Mouse (Mus musculus) liver, embryonic 16.5 days (tissue): ENCODE measurements around the gene Fndc1. TPM values are rescaled to one million over a fixed set of nuclear protein-coding genes. Genes with fewer than 3 reads are reported as not detected.

Experiments
- ATAC-seq: fragments of 200-750 bp; cut with Nextera tagmentation; 2 replicates; pipeline ENCODE4 v1.8.0; 2017; ENCODE audit warnings: low read depth, mild to moderate bottlenecking, moderate number of reproducible peaks, moderate library complexity
- H3K27ac ChIP-seq: fragments of 300-500 bp; sonication (generic); 2 replicates; pipeline ENCODE4 v1.5.1; 2014; ENCODE audit warnings: mild to moderate bottlenecking, low read length
- H3K27me3 ChIP-seq: fragments of 300-500 bp; sonication (generic); 2 replicates; pipeline ENCODE4 v1.6.1; 2014; ENCODE audit warnings: low read depth, low read length, mixed read lengths; ENCODE audit not compliant: control insufficient read depth, insufficient read depth
- H3K36me3 ChIP-seq: fragments of 300-500 bp; sonication (generic); 2 replicates; pipeline ENCODE4 v1.6.1; 2014; ENCODE audit warnings: mild to moderate bottlenecking; ENCODE audit not compliant: control insufficient read depth, insufficient read depth
- H3K4me1 ChIP-seq: fragments of 300-500 bp; sonication (generic); 2 replicates; pipeline ENCODE4 v1.6.1; 2014; ENCODE audit warnings: low read depth, low read length, mixed read lengths; ENCODE audit not compliant: control insufficient read depth
- H3K4me2 ChIP-seq: fragments of 300-500 bp; sonication (generic); 2 replicates; pipeline ENCODE4 v1.6.1; 2014; ENCODE audit warnings: low read depth, low read length, mixed read lengths
- H3K4me3 ChIP-seq: fragments of 300-500 bp; sonication (generic); 2 replicates; pipeline ENCODE4 v1.5.1; 2014; ENCODE audit warnings: low read depth, mild to moderate bottlenecking, low read length
- H3K9ac ChIP-seq: fragments of 300-500 bp; sonication (generic); 2 replicates; pipeline ENCODE4 v1.6.1; 2014; ENCODE audit warnings: low read depth, low read length
- H3K9me3 ChIP-seq: fragments of 300-500 bp; sonication (generic); replicated peaks from 2 replicates; pipeline ENCODE4 v1.6.1; 2016; ENCODE audit warnings: low read length; ENCODE audit not compliant: control insufficient read depth
- WGBS: fragments of 180-500 bp; shearing (Covaris S2); extraction: QIAGEN DNeasy Blood & Tissue Kit; methylation state at CpG from one replicate; pipeline ENCODE4 v1.1.7; 2014; ENCODE audit not compliant: insufficient replicate concordance; 5-methylcytosine and 5-hydroxymethylcytosine counted together
- polyA plus RNA-seq: library from polyadenylated mRNA; unstranded; fragments of >200 nt; fragmentation: Nextera tagmentation; extraction: Ambion mirVana; gene quantifications from 2 replicates; pipeline ENCODE4 v1.2.1, GENCODE M21; 2015

The Fndc1 gene
- polyA plus RNA-seq, 1 experiment from 2014 or later = 0.72 TPM

DNA sequence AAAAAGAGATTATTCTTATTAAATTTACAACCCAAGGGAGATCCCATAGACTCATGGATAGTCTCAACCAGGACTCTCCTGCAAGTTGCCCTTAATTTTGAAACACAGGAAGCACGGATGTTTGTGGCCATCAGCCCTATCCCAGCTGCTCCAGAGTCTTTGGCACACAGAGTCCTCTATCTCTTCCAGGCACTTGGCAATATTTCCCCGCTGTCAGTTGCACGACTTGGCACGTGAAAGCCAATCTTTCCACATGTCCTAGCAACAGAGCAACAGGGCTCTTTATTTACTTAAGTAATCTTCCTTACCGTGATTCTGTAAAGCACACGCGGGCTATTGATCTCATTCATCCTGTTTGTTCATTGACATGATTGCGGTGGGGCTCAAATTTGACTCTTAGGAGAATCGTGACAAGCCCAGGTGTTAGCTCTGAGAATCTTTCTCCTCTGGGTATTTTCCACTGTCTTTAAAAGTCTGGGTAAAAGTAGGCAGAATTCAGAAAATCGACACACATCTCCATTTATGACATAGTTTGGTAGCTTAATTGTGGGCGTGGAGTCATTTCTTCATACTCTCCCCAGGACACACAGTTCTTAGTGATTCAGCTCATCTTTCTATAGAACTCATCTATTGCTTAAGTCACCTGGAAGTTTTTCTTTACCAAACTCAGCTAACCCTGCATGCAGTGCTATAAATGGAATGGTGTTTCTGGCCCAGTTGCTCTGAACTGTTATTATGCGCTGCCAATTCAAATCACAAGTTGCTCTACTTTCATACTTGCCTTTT, 13.6 kb upstream of the Fndc1 start:
- ATAC-seq = no peak
- Histone ChIP-seq H3K4me1 (no peaks in the 10 kb centered on the region), H3K4me3 (no peak overlapping the region), H3K36me3 (no peaks in the 10 kb centered on the region), H3K4me2 (no peak overlapping the region), H3K27me3 (no peaks in the 10 kb centered on the region), H3K9ac (no peak overlapping the region), H3K27ac (no peak overlapping the region), H3K9me3 (no peaks in the 10 kb centered on the region)
- 66% methylated on average over 12 of the region's 12 CpGs for WGBS

GRCm38 (mm10) chr17:7827586-7827985, 484 bp upstream of the Fndc1 start:
- ATAC-seq = no peak
- Histone ChIP-seq H3K9me3 (no peaks in the 10 kb centered on the region), H3K4me3 (peak overlapping the region; percentile 29), H3K4me1 (no peaks in the 10 kb centered on the region), H3K27me3 (peaks cover 26% of the 10 kb centered on the region), H3K9ac (no peak overlapping the region), H3K36me3 (no peaks in the 10 kb centered on the region), H3K4me2 (peak overlapping the region; percentile 42), H3K27ac (no peak overlapping the region)
- WGBS = 17% methylated on average over 16 of the region's 16 CpGs

- Histone ChIP-seq H3K36me3 (no peaks in the 10 kb centered on the region), H3K4me2 (no peak overlapping the region), H3K9me3 (no peaks in the 10 kb centered on the region), H3K4me3 (no peak overlapping the region), H3K9ac (no peak overlapping the region), H3K27ac (no peak overlapping the region), H3K27me3 (peaks cover 26% of the 10 kb centered on the region), H3K4me1 (no peaks in the 10 kb centered on the region)
- 55% methylated on average over 9 of the region's 9 CpGs for WGBS
- ATAC-seq = no peak
Observed at GRCm38 (mm10) chr17:7825416-7825815, 1.7 kb downstream of the Fndc1 start.

GRCm38 (mm10) chr17:7821553-7822186, 5.4 kb downstream of the Fndc1 start:
- Histone ChIP-seq H3K4me1 (no peaks in the 10 kb centered on the region), H3K27ac (no peak overlapping the region), H3K9ac (no peak overlapping the region), H3K9me3 (no peaks in the 10 kb centered on the region), H3K4me3 (no peak overlapping the region), H3K36me3 (no peaks in the 10 kb centered on the region), H3K4me2 (no peak overlapping the region), H3K27me3 (peaks cover 8% of the 10 kb centered on the region)
- 25% methylated on average over 17 of the region's 17 CpGs for WGBS
- no peak for ATAC-seq

DNA sequence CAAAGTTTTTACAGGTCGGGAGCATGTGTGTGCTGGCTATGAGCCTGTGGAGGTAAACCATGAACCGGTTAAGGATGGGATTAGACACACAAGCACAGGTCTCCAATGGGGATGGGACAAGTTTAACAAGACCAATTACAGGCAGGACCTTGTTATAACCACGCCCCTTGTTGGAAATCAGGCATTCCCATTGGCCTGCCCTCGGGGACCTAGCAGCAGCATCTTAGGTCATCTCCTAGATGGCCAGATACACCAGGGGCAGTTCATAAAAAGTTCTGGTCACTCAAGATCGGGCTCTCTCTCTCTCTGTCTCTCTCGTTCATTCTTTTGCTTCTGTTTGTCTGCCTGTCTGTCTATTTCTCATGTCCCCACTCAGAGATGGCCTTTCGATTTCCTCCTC, 6.9 kb downstream of the Fndc1 start:
- WGBS = 57% methylated on average over 7 of the region's 7 CpGs
- Histone ChIP-seq H3K9ac (no peak overlapping the region), H3K36me3 (no peaks in the 10 kb centered on the region), H3K9me3 (no peaks in the 10 kb centered on the region), H3K27me3 (no peaks in the 10 kb centered on the region; the same call in 1 of the 2 replicates), H3K4me2 (no peak overlapping the region), H3K27ac (no peak overlapping the region), H3K4me3 (no peak overlapping the region), H3K4me1 (no peaks in the 10 kb centered on the region)
- no peak for ATAC-seq

- no peak for ATAC-seq
- 53% methylated on average over 2 of the region's 2 CpGs for WGBS
- Histone ChIP-seq H3K9me3 (no peaks in the 10 kb centered on the region), H3K4me1 (no peaks in the 10 kb centered on the region), H3K27ac (no peak overlapping the region), H3K9ac (no peak overlapping the region), H3K4me3 (no peak overlapping the region), H3K27me3 (no peaks in the 10 kb centered on the region), H3K36me3 (no peaks in the 10 kb centered on the region), H3K4me2 (no peak overlapping the region)
Observed at GRCm38 (mm10) chr17:7816602-7817001, 10.5 kb downstream of the Fndc1 start.

- H3K27me3 ChIP-seq = no peaks in the 10 kb centered on the region
- no peaks in the 10 kb centered on the region for H3K36me3 ChIP-seq
- H3K9ac ChIP-seq = no peak overlapping the region
- 32% methylated on average over 3 of the region's 3 CpGs for WGBS
- no peak for ATAC-seq
- H3K4me2 ChIP-seq = no peak overlapping the region
- H3K4me3 ChIP-seq = no peak overlapping the region
- H3K27ac ChIP-seq = no peak overlapping the region
- no peaks in the 10 kb centered on the region for H3K4me1 ChIP-seq
- no peaks in the 10 kb centered on the region for H3K9me3 ChIP-seq
Observed at GRCm38 (mm10) chr17:7814433-7814832, 12.7 kb downstream of the Fndc1 start.

GRCm38 (mm10) chr17:7808043-7808442, 19.1 kb downstream of the Fndc1 start:
- no peaks in the 10 kb centered on the region for H3K9me3 ChIP-seq
- H3K4me3 ChIP-seq = no peak overlapping the region
- no peaks in the 10 kb centered on the region for H3K36me3 ChIP-seq
- no peak for ATAC-seq
- no peaks in the 10 kb centered on the region for H3K27me3 ChIP-seq
- no peak overlapping the region for H3K9ac ChIP-seq
- 53% methylated on average over 2 of the region's 2 CpGs for WGBS
- H3K27ac ChIP-seq = no peak overlapping the region
- H3K4me1 ChIP-seq = no peaks in the 10 kb centered on the region
- H3K4me2 ChIP-seq = no peak overlapping the region

GRCm38 (mm10) chr17:7805105-7805504, 22.0 kb downstream of the Fndc1 start:
- no peak overlapping the region for H3K4me2 ChIP-seq
- no peaks in the 10 kb centered on the region for H3K36me3 ChIP-seq
- no peaks in the 10 kb centered on the region for H3K27me3 ChIP-seq
- no peaks in the 10 kb centered on the region for H3K9me3 ChIP-seq
- H3K4me1 ChIP-seq = no peaks in the 10 kb centered on the region
- no peak for ATAC-seq
- no peak overlapping the region for H3K9ac ChIP-seq
- 69% methylated on average over 6 of the region's 6 CpGs for WGBS
- H3K27ac ChIP-seq = no peak overlapping the region
- no peak overlapping the region for H3K4me3 ChIP-seq
